Mouse (Mus musculus): ENCODE data around the gene Thtpa.
A peak's percentile ranks its signal among the peaks of the same experiment; 100 is the strongest.

Gene Thtpa

GRCm38 (mm10) chr14:55148363-55148915 is 53.9 kb downstream of the Thtpa start:
- peak; percentile 68 for DNase-seq
